32 mouse cellular contexts compared by ENCODE assay signal in the genomic region with DNA sequence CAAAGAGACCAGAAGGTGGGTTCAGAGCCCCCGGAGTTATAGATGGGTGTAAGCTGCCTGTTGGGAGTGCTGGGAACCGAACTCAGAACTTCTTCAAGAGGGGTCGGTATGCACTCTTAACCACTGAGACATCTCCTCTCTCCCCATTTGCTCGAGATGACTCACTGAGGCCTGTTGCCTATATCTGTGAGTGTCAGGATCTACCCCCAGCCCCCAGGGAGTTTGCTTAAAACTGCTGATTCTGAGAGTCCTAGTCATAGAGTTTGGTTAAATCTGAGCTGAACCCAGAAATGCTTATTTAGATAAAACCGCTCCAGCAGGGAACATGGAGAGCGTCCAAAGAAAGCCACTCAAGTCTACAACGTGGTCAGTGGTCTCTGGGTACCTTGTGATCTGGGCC. TPM values are rescaled to one million over a fixed set of nuclear protein-coding genes. Genes with fewer than 3 reads are reported as not detected.
DNase-seq lines count a peak whose midpoint lies in the region; ATAC-seq and TF ChIP-seq lines count a peak whose summit lies in the region.
"Had no signal": no experiment of that assay in that cellular context is flagged by ENCODE, and none has a peak within 500 bp of the region (broad histone marks: within the 10 kb centered on the region; RNA-seq: fewer than 3 reads in every experiment).

No protein-coding gene starts in this region.

- no peak overlapping the region for H3K27ac ChIP-seq in hindbrain, embryonic 12.5 days
- no peak overlapping the region for H3K27ac ChIP-seq in hindbrain, postnatal 0 days
- no peak overlapping the region for H3K27ac ChIP-seq in liver, embryonic 11.5 days (ENCODE audit: low read depth, low read length)
- no peak overlapping the region for H3K27ac ChIP-seq in liver, embryonic 12.5 days
- H3K27ac ChIP-seq: embryonic facial prominence, embryonic 12.5 days; embryonic facial prominence, embryonic 15.5 days; gastrocnemius, adult 2 months; heart, embryonic 15.5 days; hindbrain, embryonic 14.5 days had no signal

- WGBS in hindbrain, embryonic 12.5 days = 85% methylated on average over 7 of the region's 7 CpGs
- 89% methylated on average over 7 of the region's 7 CpGs for WGBS in hindbrain, postnatal 0 days
- 75% methylated on average over 7 of the region's 7 CpGs for WGBS in liver, embryonic 11.5 days
- 70% methylated on average over 7 of the region's 7 CpGs for WGBS in liver, embryonic 12.5 days (ENCODE audit: insufficient replicate concordance)

- H3K4me3 ChIP-seq in hindbrain, embryonic 12.5 days = no peak overlapping the region
- no peak overlapping the region for H3K4me3 ChIP-seq in hindbrain, postnatal 0 days (ENCODE audit: low read length)
- H3K4me3 ChIP-seq in liver, embryonic 11.5 days (ENCODE audit: low read depth, low read length) = no peak overlapping the region
- H3K4me3 ChIP-seq in liver, embryonic 12.5 days = no peak overlapping the region
- H3K4me3 ChIP-seq: embryonic facial prominence, embryonic 12.5 days; embryonic facial prominence, embryonic 15.5 days; gastrocnemius, adult 2 months; heart, embryonic 12.5 days; heart, embryonic 15.5 days had no signal

- DNase-seq in hindbrain, postnatal 0 days (ENCODE audit: low spot score) = no peak
- no peak for DNase-seq in liver, embryonic 11.5 days (ENCODE audit: low spot score)
- peak; percentile 74 for DNase-seq in NIH3T3 (ENCODE audit: low read depth)
- DNase-seq: cerebellum, adult 11 months; cerebellum, adult 2 months; cerebellum, postnatal 25 days; forebrain, postnatal 0 days; gastrocnemius, adult 2 months; gastrocnemius, postnatal 14 days; heart, adult 18-20 months; heart, postnatal 10 days; heart, postnatal 4 days had no signal

- peaks cover 7% of the 10 kb centered on the region for H3K27me3 ChIP-seq in hindbrain, embryonic 12.5 days
- H3K27me3 ChIP-seq in hindbrain, postnatal 0 days (ENCODE audit: insufficient read depth, low read length) = peaks cover 2% of the 10 kb centered on the region; the same call in 1 of the 2 replicates
- H3K27me3 ChIP-seq in liver, embryonic 11.5 days (replicated peaks; ENCODE audit: control insufficient read depth, insufficient read depth, low read length) = no peaks in the 10 kb centered on the region
- peaks cover 5% of the 10 kb centered on the region; the same call in 1 of the 2 replicates for H3K27me3 ChIP-seq in liver, embryonic 12.5 days (replicated peaks)

- H3K9me3 ChIP-seq in hindbrain, embryonic 12.5 days (replicated peaks) = no peaks in the 10 kb centered on the region
- no peaks in the 10 kb centered on the region for H3K9me3 ChIP-seq in hindbrain, postnatal 0 days (ENCODE audit: low read length)
- H3K9me3 ChIP-seq in liver, embryonic 11.5 days (ENCODE audit: control insufficient read depth, low read length) = no peaks in the 10 kb centered on the region
- no peaks in the 10 kb centered on the region for H3K9me3 ChIP-seq in liver, embryonic 12.5 days (replicated peaks)
- H3K9me3 ChIP-seq: embryonic facial prominence, embryonic 12.5 days; embryonic facial prominence, embryonic 15.5 days; heart, embryonic 12.5 days; heart, embryonic 15.5 days had no signal

- peaks cover 26% of the 10 kb centered on the region for H3K4me1 ChIP-seq in hindbrain, embryonic 12.5 days
- H3K4me1 ChIP-seq in hindbrain, postnatal 0 days (ENCODE audit: insufficient read depth, low read length) = peaks cover 10% of the 10 kb centered on the region
- H3K4me1 ChIP-seq in liver, embryonic 11.5 days (replicated peaks; ENCODE audit: control insufficient read depth, insufficient read depth, low read length) = peaks cover 30% of the 10 kb centered on the region
- peaks cover 59% of the 10 kb centered on the region for H3K4me1 ChIP-seq in liver, embryonic 12.5 days

- peaks cover 5% of the 10 kb centered on the region; the same call in 1 of the 2 replicates for H3K36me3 ChIP-seq in hindbrain, embryonic 12.5 days
- H3K36me3 ChIP-seq in hindbrain, postnatal 0 days (ENCODE audit: insufficient read depth, low read length) = peaks cover 3% of the 10 kb centered on the region
- H3K36me3 ChIP-seq in liver, embryonic 11.5 days (ENCODE audit: control insufficient read depth, insufficient read depth, low read length) = no peaks in the 10 kb centered on the region; the same call in 1 of the 2 replicates
- H3K36me3 ChIP-seq in liver, embryonic 12.5 days = peaks cover 14% of the 10 kb centered on the region
- H3K36me3 ChIP-seq: heart, embryonic 15.5 days had no signal

- 0 out of 2 replicates have a peak overlapping the region, but pooled peaks have one; percentile 6 for H3K9ac ChIP-seq in hindbrain, embryonic 12.5 days
- no peak overlapping the region for H3K9ac ChIP-seq in hindbrain, postnatal 0 days (replicated peaks; ENCODE audit: low read length)
- H3K9ac ChIP-seq in liver, embryonic 11.5 days (ENCODE audit: low read depth, low read length) = no peak overlapping the region
- no peak overlapping the region for H3K9ac ChIP-seq in liver, embryonic 12.5 days
- H3K9ac ChIP-seq: embryonic facial prominence, embryonic 12.5 days; embryonic facial prominence, embryonic 15.5 days; forebrain, postnatal 0 days; heart, embryonic 12.5 days; heart, embryonic 15.5 days; hindbrain, embryonic 14.5 days had no signal

- no peak for ATAC-seq in hindbrain, embryonic 12.5 days (ENCODE audit: low FRiP score)
- ATAC-seq in hindbrain, postnatal 0 days = no peak
- ATAC-seq in liver, embryonic 11.5 days (replicated peaks; ENCODE audit: low FRiP score) = no peak
- ATAC-seq in liver, embryonic 12.5 days = no peak
- ATAC-seq in monocyte, adult 5-6 weeks (replicated peaks; ENCODE audit: insufficient number of reproducible peaks, low FRiP score, low TSS enrichment, poor library complexity, severe bottlenecking) = no peak
- ATAC-seq: CD4-positive, CD25-positive, alpha-beta regulatory T cell, adult 4 months; forebrain, embryonic 14.5 days; forebrain, postnatal 0 days; intestine, postnatal 0 days had no signal

- no peak overlapping the region for H3K4me2 ChIP-seq in hindbrain, embryonic 12.5 days (replicated peaks)
- no peak overlapping the region for H3K4me2 ChIP-seq in hindbrain, postnatal 0 days (ENCODE audit: low read depth, low read length)
- peak overlapping the region; percentile 17; the same call in 1 of the 2 replicates for H3K4me2 ChIP-seq in liver, embryonic 11.5 days
- no peak overlapping the region for H3K4me2 ChIP-seq in liver, embryonic 12.5 days
- H3K4me2 ChIP-seq: embryonic facial prominence, embryonic 12.5 days; embryonic facial prominence, embryonic 15.5 days; heart, embryonic 12.5 days; heart, embryonic 15.5 days; hindbrain, embryonic 14.5 days had no signal

- TF ChIP-seq CTCF in hindbrain, postnatal 0 days (IDR thresholded peaks at IDR 0.05; ENCODE audit: low read depth) = no peak

RNA-seq across cellular contexts. Expression of a gene that starts 2.7 kb away (rescaled TPM):
- 15.4 and 18.0 TPM in 2 replicates for polyA plus RNA-seq in hindbrain, embryonic 12.5 days (2016; fragmentation: Nextera tagmentation; extraction: Ambion mirVana)
- 20.0 and 22.6 TPM in 2 replicates for total RNA-seq in hindbrain, postnatal 0 days (2014; rRNA removed)
- 15.0 and 16.4 TPM in 2 replicates for polyA plus RNA-seq in hindbrain, postnatal 0 days (2015; fragmentation: Nextera tagmentation; extraction: Ambion mirVana)
- polyA plus RNA-seq in liver, embryonic 11.5 days (2014; fragmentation: Nextera tagmentation; extraction: Ambion mirVana) = 25.0 and 25.7 TPM in 2 replicates
- 17.1 and 17.8 TPM in 2 replicates for polyA plus RNA-seq in liver, embryonic 12.5 days (2016; fragmentation: Nextera tagmentation; extraction: Ambion mirVana)
- total RNA-seq in monocyte, adult 5-6 weeks (2017) = 8.4 to 14.8 TPM (median 11.7 TPM) in 3 replicates

RNA-seq across cellular contexts. Expression of a gene that starts 7.1 kb away (rescaled TPM):
- polyA plus RNA-seq in hindbrain, embryonic 12.5 days (2016; fragmentation: Nextera tagmentation; extraction: Ambion mirVana) = 0.21 and 0.57 TPM in 2 replicates
- 6.9 and 7.1 TPM in 2 replicates for total RNA-seq in hindbrain, postnatal 0 days (2014; rRNA removed)
- polyA plus RNA-seq in hindbrain, postnatal 0 days (2015; fragmentation: Nextera tagmentation; extraction: Ambion mirVana) = 1.0 and 1.1 TPM in 2 replicates
- 0.75 and 0.89 TPM in 2 replicates for polyA plus RNA-seq in liver, embryonic 11.5 days (2014; fragmentation: Nextera tagmentation; extraction: Ambion mirVana)
- polyA plus RNA-seq in liver, embryonic 12.5 days (2016; fragmentation: Nextera tagmentation; extraction: Ambion mirVana) = 0.51 and 0.62 TPM in 2 replicates
- not detected in 3 replicates for total RNA-seq in monocyte, adult 5-6 weeks (2017)
- total RNA-seq: common myeloid progenitor, adult 5-6 weeks; gastrocnemius, postnatal 14 days; gastrocnemius, postnatal 4 days; heart, postnatal 10 days had no signal
- polyA plus RNA-seq: C2C12; CD4-positive, CD25-positive, alpha-beta regulatory T cell, adult 4 months; embryonic facial prominence, embryonic 15.5 days; forebrain, embryonic 11.5 days; intestine, embryonic 14.5 days; intestine, postnatal 0 days had no signal

RNA-seq across cellular contexts. Expression of a gene that starts 23.3 kb away (rescaled TPM):
- 0.13 and 0.25 TPM in 2 replicates for polyA plus RNA-seq in hindbrain, embryonic 12.5 days (2016; fragmentation: Nextera tagmentation; extraction: Ambion mirVana)
- total RNA-seq in hindbrain, postnatal 0 days (2014; rRNA removed) = 8.3 and 10.8 TPM in 2 replicates
- 1.8 and 1.9 TPM in 2 replicates for polyA plus RNA-seq in hindbrain, postnatal 0 days (2015; fragmentation: Nextera tagmentation; extraction: Ambion mirVana)
- polyA plus RNA-seq in liver, embryonic 11.5 days (2014; fragmentation: Nextera tagmentation; extraction: Ambion mirVana) = 3.2 and 3.4 TPM in 2 replicates
- polyA plus RNA-seq in liver, embryonic 12.5 days (2016; fragmentation: Nextera tagmentation; extraction: Ambion mirVana) = 2.2 and 2.4 TPM in 2 replicates
- 0.11 to 0.78 TPM (median 0.38 TPM) in 3 replicates for total RNA-seq in monocyte, adult 5-6 weeks (2017)

RNA-seq across cellular contexts. Expression of a gene that starts 32.8 kb away (rescaled TPM):
- polyA plus RNA-seq in hindbrain, embryonic 12.5 days (2016; fragmentation: Nextera tagmentation; extraction: Ambion mirVana) = not detected in 2 replicates
- total RNA-seq in hindbrain, postnatal 0 days (2014; rRNA removed) = 0.36 and 0.99 TPM in 2 replicates
- 0.20 and 0.34 TPM in 2 replicates for polyA plus RNA-seq in hindbrain, postnatal 0 days (2015; fragmentation: Nextera tagmentation; extraction: Ambion mirVana)
- polyA plus RNA-seq in liver, embryonic 11.5 days (2014; fragmentation: Nextera tagmentation; extraction: Ambion mirVana) = not detected in 2 replicates
- not detected in 2 replicates for polyA plus RNA-seq in liver, embryonic 12.5 days (2016; fragmentation: Nextera tagmentation; extraction: Ambion mirVana)
- not detected in 3 replicates for total RNA-seq in monocyte, adult 5-6 weeks (2017)
- total RNA-seq: adrenal gland, adult 2 months; adrenal gland, postnatal 14 days; adrenal gland, postnatal 4 days; common myeloid progenitor, adult 5-6 weeks; forebrain, postnatal 0 days; gastrocnemius, adult 2 months; gastrocnemius, postnatal 14 days; gastrocnemius, postnatal 4 days; heart, adult 18-20 months; heart, postnatal 10 days; heart, postnatal 4 days had no signal
- polyA plus RNA-seq: adrenal gland, adult 2 months; C2C12; CD4-positive, CD25-positive, alpha-beta regulatory T cell, adult 4 months; forebrain, embryonic 11.5 days; forebrain, embryonic 14.5 days; heart, embryonic 12.5 days; heart, embryonic 15.5 days; intestine, embryonic 14.5 days had no signal

RNA-seq across cellular contexts. Expression of a gene that starts 47.7 kb away (rescaled TPM):
- not detected in 2 replicates for polyA plus RNA-seq in hindbrain, embryonic 12.5 days (2016; fragmentation: Nextera tagmentation; extraction: Ambion mirVana)
- 0.37 and 0.47 TPM in 2 replicates for total RNA-seq in hindbrain, postnatal 0 days (2014; rRNA removed)
- 0.10 and 0.13 TPM in 2 replicates for polyA plus RNA-seq in hindbrain, postnatal 0 days (2015; fragmentation: Nextera tagmentation; extraction: Ambion mirVana)
- polyA plus RNA-seq in liver, embryonic 11.5 days (2014; fragmentation: Nextera tagmentation; extraction: Ambion mirVana) = 0.52 and 0.64 TPM in 2 replicates
- polyA plus RNA-seq in liver, embryonic 12.5 days (2016; fragmentation: Nextera tagmentation; extraction: Ambion mirVana) = 0.25 and 0.32 TPM in 2 replicates
- total RNA-seq in monocyte, adult 5-6 weeks (2017) = not detected in 3 replicates
- total RNA-seq: common myeloid progenitor, adult 5-6 weeks; ES-E14; gastrocnemius, postnatal 4 days had no signal
- polyA plus RNA-seq: CD4-positive, CD25-positive, alpha-beta regulatory T cell, adult 4 months; forebrain, embryonic 11.5 days; forebrain, embryonic 14.5 days had no signal
